Mouse (Mus musculus): Measurements from ENCODE around the gene Rad51.
A peak's percentile ranks its signal among the peaks of the same experiment; 100 is the strongest.

Gene Rad51

DNA sequence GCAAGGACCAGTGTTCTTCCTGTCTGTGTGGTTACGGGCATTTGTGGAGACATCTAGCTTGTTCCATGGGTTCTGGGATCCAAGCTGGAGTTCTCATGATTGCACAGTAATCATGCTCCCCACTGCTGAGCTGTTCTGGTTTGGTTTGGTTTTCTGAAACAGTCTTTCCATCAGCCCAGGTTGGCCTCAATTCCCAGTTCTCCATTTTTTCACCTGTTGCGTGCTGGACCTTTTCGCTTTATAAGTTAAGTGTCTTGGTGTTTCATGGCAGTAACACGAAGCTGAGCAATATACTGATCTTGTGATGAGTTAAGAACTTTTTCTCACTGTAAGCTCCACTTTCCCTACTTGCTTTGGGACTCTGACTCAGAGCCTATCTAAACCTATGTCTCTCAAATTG lies 51.4 kb downstream of the Rad51 start:
- no peak for DNase-seq (ENCODE audit: low spot score in 2 of 2)

DNA sequence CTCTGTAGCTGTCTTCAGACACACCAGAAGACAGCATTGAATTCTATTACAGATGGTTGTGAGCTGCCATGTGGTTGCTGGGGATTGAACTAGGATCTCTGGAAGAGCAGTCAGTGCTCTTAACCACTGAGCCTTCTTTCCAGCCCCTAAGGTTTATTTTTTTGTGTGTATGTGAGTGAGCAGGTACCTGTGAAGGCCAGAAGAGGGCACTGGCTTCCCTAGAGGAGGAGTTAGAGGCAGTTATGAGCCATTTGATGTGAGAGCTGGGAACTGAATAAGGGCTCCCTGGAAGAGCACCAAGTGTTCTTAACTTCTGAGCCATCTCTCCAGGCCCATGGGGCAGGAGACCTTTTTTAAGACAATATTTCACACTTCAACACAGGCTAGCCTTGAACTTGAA lies 52.8 kb downstream of the Rad51 start:
- no peak for DNase-seq (ENCODE audit: low spot score in 2 of 2)

DNA sequence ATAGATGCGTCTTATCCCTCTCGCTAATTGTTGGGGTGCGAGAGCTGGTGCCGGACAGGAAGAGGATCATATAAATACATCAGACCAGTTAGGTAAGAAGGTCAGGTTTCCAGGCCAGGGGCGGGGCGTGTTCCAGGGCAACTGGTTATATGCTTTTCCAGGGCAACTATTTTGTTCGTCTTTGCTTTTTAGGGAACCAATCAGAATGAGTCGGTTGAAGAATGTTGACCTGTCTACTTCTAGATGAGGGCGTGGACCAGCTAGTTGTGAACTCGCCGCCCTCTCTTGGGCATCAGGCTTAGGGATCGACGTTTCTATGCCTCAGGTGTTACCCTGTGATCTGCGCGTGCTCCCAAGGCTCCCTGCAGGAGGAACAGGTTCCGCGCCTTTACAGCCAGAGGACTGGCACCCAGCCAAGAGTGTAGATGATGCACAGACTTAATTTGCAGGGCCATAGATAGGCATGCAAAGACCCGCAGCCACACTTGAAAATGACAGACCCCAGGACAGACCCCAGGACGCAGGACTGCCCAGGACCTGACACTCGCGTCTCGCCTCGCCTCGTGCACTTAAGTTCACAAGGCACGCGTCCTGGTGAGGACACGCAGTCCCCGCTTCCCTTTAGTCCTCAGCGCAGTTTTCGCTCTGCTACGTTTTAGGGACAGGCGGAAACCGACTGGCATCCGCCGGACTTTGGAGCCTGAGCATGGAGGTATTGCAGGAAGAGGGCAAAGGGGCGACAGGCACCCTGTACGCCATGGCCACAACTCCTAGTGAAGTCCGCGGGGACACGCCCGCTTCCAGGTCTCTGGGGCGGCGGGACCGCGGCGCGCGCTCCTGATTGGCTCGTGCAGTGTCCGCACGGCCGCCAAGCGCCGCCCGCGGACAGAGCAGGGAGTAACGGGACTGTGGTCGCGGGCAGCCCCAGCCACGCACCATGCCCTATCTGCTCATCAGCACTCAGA lies 54.6 kb downstream of the Rad51 start, which contains the start of gene Gchfr:
Gchfr (plus strand) TSS at position 873 of the 965 bp plus-strand sequence.
- peak; percentile 25 to 38 for DNase-seq (ENCODE audit: low spot score in 2 of 2)

DNA sequence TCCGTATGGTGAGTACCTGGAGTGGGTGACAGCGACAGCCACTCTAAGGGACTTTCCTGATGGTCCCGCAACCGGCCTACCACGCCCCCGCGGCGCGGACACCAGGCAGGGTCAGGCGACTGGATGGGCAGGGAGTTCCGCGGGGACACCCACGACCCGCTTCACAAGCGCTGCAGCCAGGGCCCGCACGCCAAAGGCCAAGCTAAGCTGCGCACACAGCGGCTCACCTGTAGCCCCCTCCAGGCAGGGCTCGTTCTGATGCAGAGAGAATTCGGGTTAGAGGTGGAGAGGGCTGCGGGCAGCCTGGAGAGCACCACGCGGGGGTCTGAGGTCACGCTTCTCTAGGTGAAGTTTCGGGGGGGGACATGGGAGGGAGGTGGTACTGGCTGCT lies 55.3 kb downstream of the Rad51 start:
- DNase-seq (ENCODE audit: low spot score in 2 of 2) = no peak

DNA sequence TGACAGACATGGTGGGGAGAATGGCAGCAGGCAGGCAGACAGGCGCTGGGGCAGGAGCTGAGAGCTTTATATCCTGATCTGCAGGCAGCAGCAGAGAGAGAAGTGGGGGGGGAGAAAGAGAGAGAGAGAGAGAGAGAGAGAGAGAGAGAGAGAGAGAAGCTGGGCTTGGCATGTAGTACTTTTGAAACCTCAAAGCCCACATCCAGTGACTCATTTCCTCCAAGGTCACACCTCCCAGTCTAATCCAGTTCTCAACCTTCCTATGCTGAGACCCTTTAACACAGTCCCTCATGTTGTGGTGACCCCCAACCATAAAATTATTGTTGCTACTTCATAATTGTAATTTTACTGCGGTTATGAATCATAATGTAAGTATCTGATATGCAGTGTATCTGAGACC lies 57.7 kb downstream of the Rad51 start:
- DNase-seq (ENCODE audit: low spot score in 2 of 2) = no peak

DNA sequence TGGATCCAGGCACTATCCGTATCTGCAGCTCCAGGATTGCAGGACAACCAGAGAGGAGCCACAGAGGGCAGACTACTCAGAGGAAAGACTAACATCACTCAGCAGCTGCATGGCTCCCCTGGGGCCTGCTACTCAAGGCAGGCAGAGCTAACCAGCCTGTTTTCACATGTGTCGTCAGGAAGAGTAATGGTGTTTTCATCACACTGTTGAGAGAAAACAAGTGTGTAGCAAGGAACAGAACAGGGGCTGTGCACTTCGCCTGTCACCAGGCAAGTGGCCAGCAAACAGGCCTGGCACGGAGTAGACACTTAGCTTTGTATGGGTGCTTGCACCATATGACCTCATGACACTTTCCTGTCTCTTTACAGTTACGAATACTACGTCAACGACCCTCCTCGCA lies 59.0 kb downstream of the Rad51 start:
- no peak for DNase-seq (ENCODE audit: low spot score in 2 of 2)

DNA sequence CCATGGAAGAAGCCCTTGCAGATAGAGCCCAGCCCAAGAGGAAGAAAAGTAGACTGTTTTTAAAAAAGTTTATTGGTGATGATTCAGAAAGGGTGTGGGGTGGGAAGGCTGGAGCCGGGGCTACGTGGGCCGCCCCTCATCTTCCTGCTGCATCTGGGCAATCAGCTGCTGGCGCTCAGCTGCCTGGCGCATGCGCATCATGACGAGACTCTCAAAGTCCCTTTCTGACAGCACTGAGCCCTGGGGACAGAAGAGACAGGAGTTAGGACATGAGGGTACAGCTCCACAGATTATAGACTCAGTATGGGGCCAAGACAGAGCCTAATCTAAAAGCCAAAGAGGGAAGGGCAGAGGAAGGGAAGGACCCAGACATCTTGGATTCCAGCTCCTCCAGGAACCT lies 59.9 kb downstream of the Rad51 start:
- DNase-seq (ENCODE audit: low spot score in 2 of 2) = no peak

DNA sequence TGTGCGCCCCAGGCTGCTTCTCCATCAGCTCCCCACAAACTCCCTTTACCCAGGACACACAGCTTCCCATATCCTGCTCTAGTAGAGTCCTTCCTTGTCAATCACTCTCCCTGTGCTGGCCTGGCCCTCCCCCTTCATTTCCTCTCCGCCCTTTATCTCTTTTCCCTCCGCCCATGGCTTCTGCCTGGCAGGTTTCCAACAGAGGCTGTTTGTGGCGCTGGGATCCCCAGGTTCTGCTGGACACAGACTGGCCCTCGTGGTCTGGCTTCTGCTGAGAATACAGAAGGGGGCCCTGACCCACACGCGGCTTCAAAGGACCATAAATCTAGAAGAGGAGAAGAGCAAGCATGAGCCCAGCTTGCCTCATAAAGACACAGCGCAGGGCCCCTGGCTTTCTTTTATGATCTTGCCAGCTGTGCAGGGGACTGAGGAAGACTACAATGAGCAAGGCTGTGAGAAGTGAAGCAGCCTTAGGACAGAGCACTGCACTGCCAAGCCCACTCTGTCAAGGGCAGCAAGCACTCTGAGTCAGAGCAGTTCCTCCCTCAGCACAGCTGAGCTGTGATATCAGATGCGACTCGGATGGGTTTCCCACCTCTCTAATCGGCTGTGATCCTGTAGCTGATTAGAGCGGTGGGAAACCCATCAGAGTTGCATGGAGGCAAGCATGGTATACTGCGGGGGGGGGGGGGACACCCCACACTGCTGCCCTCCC lies 60.4 kb downstream of the Rad51 start:
- no peak for DNase-seq (ENCODE audit: low spot score in 2 of 2)

DNA sequence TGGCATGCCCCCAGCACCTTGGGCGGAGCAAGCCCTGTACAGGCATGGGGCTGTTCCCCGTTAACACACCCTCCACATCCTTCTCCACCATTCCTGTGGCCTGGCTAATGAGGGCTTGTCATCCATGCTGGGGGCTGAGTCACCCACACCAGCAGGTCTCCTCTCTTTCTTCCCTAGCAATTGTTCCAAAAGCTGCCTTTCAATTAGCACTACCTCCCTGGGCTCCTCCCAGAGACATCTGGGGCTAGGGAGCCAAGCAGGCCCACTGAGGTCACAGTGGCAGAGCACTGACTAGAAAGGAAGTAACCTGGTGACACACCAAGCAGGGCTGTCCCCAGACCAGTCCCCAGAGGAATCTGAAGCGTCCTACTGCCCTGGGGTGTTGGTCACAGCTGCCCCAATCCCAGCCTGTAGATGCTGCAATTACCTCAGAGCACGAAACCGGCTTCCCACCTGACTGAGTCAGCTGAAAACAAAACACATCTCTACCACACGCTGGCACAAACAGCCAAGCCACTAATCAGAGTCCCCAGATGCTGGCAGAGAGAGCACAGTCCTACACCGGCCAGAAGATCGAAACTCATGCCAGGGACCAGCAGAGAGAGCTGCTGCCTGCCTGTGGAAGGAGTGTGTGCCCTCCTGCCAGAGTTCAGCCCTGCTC lies 61.5 kb downstream of the Rad51 start, which contains the start of gene Gm14137:
Gm14137 (plus strand) TSS at position 519 of the 661 bp plus-strand sequence.
- DNase-seq (ENCODE audit: low spot score in 2 of 2) = no peak

DNA sequence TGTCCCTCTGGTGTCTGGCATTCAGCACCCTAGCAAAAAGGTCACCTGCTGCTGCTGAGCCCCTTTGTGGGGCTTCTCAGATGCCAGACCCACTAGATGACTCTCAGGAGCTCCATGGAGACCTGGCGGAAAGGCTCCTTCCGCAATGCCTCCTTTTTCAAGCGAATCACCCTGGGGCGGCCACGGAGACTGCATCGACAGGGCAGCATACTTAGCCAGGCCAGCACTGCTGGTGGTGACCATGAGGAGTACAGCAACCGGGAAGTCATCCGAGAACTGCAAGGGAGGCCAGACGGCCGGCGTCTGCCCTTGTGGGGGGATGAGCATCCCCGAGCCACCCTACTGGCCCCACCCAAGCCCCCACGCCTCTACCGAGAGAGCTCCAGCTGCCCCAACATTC lies 62.3 kb downstream of the Rad51 start:
- no peak for DNase-seq (ENCODE audit: low spot score in 2 of 2)

DNA sequence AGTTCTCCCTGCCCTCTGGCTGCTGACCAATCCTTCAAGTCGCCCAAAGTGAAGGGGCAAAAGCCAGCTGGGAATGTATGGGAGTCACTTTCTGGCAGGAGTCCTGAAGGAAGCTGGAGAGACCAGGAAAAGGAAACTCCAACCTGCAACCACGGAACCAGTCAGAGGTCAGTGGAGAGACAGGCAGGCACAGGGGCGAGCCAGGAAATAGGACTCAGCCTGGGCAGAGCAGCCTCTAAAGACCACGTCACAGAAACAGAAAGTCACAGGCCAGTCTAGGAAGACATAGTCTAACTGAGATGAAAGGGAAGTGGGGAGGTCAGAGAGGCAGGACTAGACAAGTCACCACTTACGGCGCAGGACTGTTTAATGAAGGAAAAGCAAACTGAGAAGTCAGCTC lies 63.0 kb downstream of the Rad51 start:
- DNase-seq (ENCODE audit: low spot score in 2 of 2) = no peak

DNA sequence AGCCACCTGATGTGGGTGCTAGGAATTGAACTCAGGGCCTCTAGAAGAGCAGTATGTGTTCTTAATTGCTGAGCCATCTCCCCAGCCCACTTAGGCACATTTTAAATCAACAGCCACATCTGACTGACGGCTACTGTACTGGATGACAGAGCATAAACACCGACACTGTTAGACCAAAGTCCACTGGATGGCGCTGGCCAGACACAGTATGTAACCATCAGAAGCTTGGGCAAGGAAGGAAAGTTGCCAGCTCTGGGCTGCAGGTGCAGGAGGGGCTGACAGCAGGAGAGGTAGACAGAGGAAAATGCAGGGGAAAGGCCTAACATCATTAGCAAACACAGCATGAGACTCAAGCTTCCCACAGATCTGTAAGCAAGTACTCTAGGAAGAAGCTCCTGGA lies 64.2 kb downstream of the Rad51 start:
- no peak for DNase-seq (ENCODE audit: low spot score in 2 of 2)

DNA sequence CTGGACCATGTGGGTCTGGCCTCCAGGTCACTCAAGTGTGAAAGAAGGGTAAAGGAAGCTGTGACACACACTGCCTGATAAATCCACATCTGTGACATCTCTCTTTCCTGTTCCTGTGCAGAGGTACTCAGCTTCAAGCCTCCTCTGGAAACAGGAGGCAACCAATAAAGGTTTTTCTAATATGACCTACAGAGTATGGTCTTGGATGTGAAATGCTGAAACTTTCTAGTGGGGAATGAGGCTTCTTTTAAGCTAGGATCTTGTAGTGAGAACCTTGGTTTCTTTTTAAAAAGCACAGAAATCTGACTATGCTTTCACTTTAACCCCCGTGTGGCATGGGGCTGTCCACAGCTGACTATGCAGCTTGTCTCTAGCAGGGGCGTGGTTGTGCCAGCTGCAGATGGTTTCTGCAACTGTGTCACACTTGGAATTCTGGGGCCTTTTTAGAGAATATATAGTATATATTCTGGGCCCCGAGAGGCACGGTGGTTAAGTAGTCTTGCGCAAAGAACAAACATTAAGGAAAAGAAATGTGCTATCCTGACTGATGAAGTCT lies 64.9 kb downstream of the Rad51 start:
- DNase-seq (ENCODE audit: low spot score in 2 of 2) = no peak

DNA sequence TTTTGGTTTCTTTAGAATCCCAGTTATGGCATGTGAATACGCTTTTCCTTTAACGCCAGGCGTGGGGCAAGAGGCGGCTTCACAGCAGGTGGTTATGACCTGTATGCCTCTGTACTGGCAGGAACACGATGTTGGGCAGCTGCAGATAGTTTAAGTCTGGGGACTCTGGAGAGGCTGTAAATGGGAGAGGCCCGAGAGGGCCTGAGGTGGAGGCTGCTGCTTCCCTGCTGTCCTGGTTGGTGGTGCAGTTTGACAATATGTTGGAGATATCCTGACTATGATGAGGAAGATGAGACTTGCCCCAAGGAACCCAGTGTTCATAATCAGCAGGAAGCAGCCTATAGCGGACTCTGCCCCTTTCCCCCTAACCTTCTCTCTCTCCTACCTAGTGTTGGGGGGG lies 70.3 kb downstream of the Rad51 start:
- DNase-seq (ENCODE audit: low spot score in 2 of 2) = no peak

DNA sequence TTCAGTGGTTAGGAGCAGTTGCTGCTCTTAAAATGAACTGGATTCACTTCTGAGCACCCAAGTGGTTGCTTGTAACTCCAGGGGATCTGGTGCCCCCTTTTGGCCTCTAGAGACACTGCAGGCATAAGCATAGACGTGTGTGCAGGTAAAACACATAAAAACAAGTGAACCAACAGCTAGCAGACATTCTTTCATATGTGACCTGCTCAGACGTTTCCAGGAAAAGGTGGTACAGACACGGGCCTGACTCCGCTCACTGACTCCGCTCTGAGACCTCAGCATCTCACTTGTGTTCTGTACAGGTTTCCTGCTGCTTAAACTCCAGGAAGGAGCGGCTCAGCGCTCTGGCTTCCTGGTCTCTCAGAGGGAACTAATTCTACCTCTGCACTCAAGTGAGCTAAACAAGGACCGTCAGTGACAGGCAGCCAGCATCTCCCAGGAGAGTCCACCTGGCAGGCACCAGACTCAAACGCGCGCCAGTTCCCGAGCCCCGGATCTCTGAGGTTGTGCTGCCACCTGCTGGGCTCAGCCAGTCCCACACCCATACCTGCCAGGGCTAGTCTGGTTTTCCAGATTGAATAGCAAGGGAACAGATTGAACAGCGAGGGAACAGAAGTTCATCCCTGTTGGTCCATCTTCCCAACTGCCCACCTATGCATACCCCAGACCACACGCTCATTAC lies 76.6 kb downstream of the Rad51 start:
- peak; percentile 86 to 94 for DNase-seq (ENCODE audit: low spot score in 2 of 2)

DNA sequence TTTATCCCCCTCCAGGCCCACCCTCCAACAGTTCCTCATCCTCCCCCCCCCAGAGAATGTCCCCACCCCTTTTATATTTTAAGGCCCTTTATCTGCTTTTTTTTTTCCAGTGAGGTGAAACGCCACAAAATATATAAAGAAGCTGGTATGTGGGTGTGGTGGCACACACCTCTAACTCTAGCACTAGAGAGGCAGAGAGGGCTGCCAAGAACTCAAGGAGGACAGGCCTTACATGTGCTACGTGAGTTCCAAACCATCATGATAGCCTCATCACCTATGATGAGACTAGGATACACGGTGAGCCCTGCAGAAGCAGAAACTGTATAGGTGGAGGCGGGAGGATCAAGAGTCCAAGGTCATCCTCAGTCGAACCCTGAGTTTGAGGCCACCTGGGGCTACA lies 78.4 kb downstream of the Rad51 start:
- DNase-seq (ENCODE audit: low spot score in 2 of 2) = no peak

DNA sequence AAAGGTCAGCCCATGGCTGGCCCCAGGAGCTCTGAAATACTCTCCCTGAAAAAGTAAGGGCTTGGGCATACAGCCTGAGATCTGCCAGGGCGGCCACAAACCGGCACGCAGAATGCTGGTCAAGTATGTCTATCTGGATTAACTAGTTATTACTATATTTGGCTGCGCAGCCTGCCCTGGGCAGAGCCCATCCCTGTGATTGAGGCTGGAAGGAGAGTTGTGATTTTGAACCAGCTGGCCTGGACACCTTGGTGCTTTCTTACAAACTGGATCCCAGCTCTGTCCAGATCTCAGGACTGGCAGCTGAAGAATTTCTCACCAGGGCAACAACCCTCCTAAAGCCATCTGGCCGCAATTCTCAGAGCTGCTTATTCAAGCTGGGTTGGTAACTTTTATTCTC lies 81.5 kb downstream of the Rad51 start:
- DNase-seq (ENCODE audit: low spot score in 2 of 2) = no peak

DNA sequence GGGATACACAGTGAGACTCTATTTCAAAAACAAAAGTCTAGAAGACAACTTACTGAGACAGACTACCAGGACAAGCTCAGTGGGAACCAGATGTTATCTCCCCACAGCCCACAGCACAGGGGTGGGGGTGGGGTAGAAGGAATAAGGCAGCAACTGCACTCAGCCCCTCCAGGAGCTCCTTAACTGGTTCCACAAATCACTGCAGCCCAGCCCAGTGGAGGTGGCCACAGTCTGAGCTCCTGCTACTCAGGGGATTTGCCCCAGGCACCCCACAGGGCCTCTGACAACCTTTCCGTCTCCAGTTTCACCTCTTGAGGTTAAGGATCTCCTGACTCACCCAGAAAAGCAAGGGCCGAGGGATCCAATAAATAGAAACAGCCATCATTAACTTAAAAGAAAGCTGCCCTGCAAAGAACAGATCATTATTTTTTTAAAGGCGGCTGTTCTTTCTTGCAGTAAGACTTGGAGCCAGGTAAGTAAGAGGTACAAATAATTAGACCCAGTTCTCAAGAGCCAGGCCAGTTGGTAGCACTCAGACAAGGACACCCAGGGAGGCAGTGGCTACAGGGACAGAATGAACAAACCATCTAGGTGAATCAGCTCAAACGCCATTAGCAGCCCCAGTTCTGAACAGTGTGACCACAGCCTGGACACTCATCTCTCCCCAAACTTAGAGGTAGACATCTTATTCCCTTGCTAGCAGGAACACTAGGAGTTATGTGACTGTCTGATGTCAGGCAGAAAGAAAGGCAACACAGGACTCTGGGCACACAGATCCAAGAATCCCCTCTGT lies 83.9 kb downstream of the Rad51 start:
- no peak for DNase-seq (ENCODE audit: low spot score in 2 of 2)

All from right cerebral cortex, adult 2 months (tissue).